Mouse (Mus musculus) forebrain, embryonic 12.5 days (tissue): ENCODE measurements around the gene Adamtsl4. TPM values are rescaled to one million over a fixed set of nuclear protein-coding genes. Genes with fewer than 3 reads are reported as not detected.
"Not testable (repeated sequence)": the region's sequence is repeated elsewhere in the genome, so short reads cannot be mapped to it uniquely, and the experiment has no call there.

ENCODE experiments used
- ATAC-seq: fragments of 200-750 bp; cut with Nextera tagmentation; 2 replicates; pipeline ENCODE4 v1.8.0; 2017; ENCODE audit warnings: moderate TSS enrichment; ENCODE audit not compliant: low FRiP score
- H3K27ac ChIP-seq: fragments of 300-500 bp; sonication (generic); 2 replicates; pipeline ENCODE4 v1.5.1; 2016; ENCODE audit warnings: mild to moderate bottlenecking
- H3K27me3 ChIP-seq: fragments of 300-500 bp; sonication (generic); 2 replicates; pipeline ENCODE4 v1.6.1; 2016; ENCODE audit warnings: mild to moderate bottlenecking
- H3K36me3 ChIP-seq: fragments of 300-500 bp; sonication (generic); replicated peaks from 2 replicates; pipeline ENCODE4 v1.6.1; 2016; ENCODE audit warnings: mild to moderate bottlenecking
- H3K4me1 ChIP-seq: fragments of 300-500 bp; sonication (generic); 2 replicates; pipeline ENCODE4 v1.6.1; 2016
- H3K4me2 ChIP-seq: fragments of 300-500 bp; sonication (generic); 2 replicates; pipeline ENCODE4 v1.6.1; 2016; ENCODE audit warnings: mild to moderate bottlenecking, moderate library complexity
- H3K4me3 ChIP-seq: fragments of 300-500 bp; sonication (generic); replicated peaks from 2 replicates; pipeline ENCODE4 v1.5.1; 2016; ENCODE audit warnings: mild to moderate bottlenecking
- H3K9ac ChIP-seq: fragments of 300-500 bp; sonication (generic); 2 replicates; pipeline ENCODE4 v1.6.1; 2016; ENCODE audit warnings: mild to moderate bottlenecking
- H3K9me3 ChIP-seq: fragments of 300-500 bp; sonication (generic); 2 replicates; pipeline ENCODE4 v1.6.1; 2016
- WGBS: fragments of 180-500 bp; shearing (Covaris S2); methylation state at CpG from one replicate; pipeline ENCODE4 v1.1.7; 2016; 5-methylcytosine and 5-hydroxymethylcytosine counted together
- polyA plus RNA-seq: library from polyadenylated mRNA; unstranded; fragments of >200 nt; fragmentation: Nextera tagmentation; extraction: Ambion mirVana; gene quantifications from 2 replicates; pipeline ENCODE4 v1.2.1, GENCODE M21; 2016

Gene Adamtsl4
- polyA plus RNA-seq, 1 experiment from 2014 or later = 1.1 TPM

GRCm38 (mm10) chr3:95662724-95663449 is 24.8 kb downstream of the Adamtsl4 start:
- Histone ChIP-seq H3K36me3 (peaks cover 52% of the 10 kb centered on the region), H3K27ac (no peak overlapping the region), H3K27me3 (no peaks in the 10 kb centered on the region), H3K4me2 (no peak overlapping the region), H3K9me3 (no peaks in the 10 kb centered on the region), H3K4me1 (peaks cover 50% of the 10 kb centered on the region), H3K9ac (no peak overlapping the region), H3K4me3 (no peak overlapping the region)
- no peak for ATAC-seq
- WGBS = 89% methylated on average over 7 of the region's 7 CpGs

GRCm38 (mm10) chr3:95661945-95662715 is 25.6 kb downstream of the Adamtsl4 start:
- H3K27ac ChIP-seq = no peak overlapping the region
- peak overlapping the region; percentile 19; the same call in 1 of the 2 replicates for H3K4me2 ChIP-seq
- 76% methylated on average over 7 of the region's 7 CpGs for WGBS
- ATAC-seq = no peak
- no peaks in the 10 kb centered on the region for H3K9me3 ChIP-seq
- peaks cover 49% of the 10 kb centered on the region for H3K4me1 ChIP-seq
- no peaks in the 10 kb centered on the region for H3K27me3 ChIP-seq
- H3K4me3 ChIP-seq = no peak overlapping the region
- H3K36me3 ChIP-seq = peaks cover 52% of the 10 kb centered on the region
- H3K9ac ChIP-seq = no peak overlapping the region

DNA sequence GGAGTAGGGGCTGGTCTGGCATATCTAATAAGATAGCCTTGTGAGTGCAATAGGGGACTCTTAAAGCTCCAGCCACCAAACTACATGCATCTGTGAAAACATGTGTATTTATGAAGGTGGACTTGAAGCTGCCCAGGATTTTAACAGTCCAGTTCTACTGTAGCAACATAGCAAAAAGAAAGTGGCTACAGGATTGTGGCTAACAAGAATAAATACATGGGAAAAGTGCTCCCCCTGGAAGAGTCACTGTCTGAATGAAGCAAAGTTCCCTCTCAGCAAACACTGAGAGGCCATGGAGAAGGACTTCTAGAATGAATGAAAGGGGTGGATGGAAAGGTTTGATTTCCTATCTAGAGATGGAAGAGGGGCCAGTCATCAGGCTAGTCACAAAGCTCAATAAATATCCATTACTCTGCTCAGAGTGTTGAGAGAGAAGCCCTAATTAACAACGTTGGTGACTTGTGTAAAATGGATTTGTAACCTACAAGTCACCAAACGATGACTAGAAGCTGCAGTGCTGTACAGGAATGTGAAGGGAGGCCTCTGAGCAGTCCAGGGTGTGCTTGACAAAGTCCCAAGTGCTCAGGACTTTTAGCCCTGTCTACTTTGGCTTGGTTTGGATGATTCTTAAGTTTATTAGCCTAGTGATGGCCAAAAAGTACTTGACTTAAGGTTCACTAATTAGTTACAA is 26.8 kb downstream of the Adamtsl4 start:
- Histone ChIP-seq H3K9me3 (no peaks in the 10 kb centered on the region), H3K36me3 (peaks cover 47% of the 10 kb centered on the region), H3K4me1 (peaks cover 49% of the 10 kb centered on the region), H3K27ac (no peak overlapping the region), H3K4me2 (peak overlapping the region; percentile 88), H3K4me3 (peak overlapping the region; percentile 94), H3K27me3 (no peaks in the 10 kb centered on the region), H3K9ac (peak overlapping the region; percentile 99)
- 67% methylated on average over 2 of the region's 2 CpGs for WGBS
- ATAC-seq = no peak

- Histone ChIP-seq H3K27me3 (no peaks in the 10 kb centered on the region), H3K36me3 (peaks cover 41% of the 10 kb centered on the region), H3K4me3 (peak overlapping the region; percentile 94), H3K9me3 (no peaks in the 10 kb centered on the region), H3K9ac (peak overlapping the region; percentile 99), H3K27ac (peak overlapping the region; percentile 98), H3K4me1 (peaks cover 49% of the 10 kb centered on the region), H3K4me2 (peak overlapping the region; percentile 88)
- no peak for ATAC-seq
- WGBS = 4% methylated on average over 8 of the region's 8 CpGs
These were observed 27.8 kb downstream of the Adamtsl4 start for GRCm38 (mm10) chr3:95659948-95660347.

- 0% methylated on average over 109 of the region's 113 CpGs for WGBS
- peak overlapping the region; percentile 94 for H3K4me3 ChIP-seq
- H3K9ac ChIP-seq = peak overlapping the region; percentile 99
- peaks cover 46% of the 10 kb centered on the region for H3K4me1 ChIP-seq
- no peaks in the 10 kb centered on the region for H3K9me3 ChIP-seq
- H3K27ac ChIP-seq = peak overlapping the region; percentile 98
- H3K4me2 ChIP-seq = peak overlapping the region; percentile 88
- peaks cover 32% of the 10 kb centered on the region for H3K36me3 ChIP-seq
- no peaks in the 10 kb centered on the region for H3K27me3 ChIP-seq
- peak; percentile 81 for ATAC-seq
These were observed 28.6 kb downstream of the Adamtsl4 start for GRCm38 (mm10) chr3:95658868-95659712.

DNA sequence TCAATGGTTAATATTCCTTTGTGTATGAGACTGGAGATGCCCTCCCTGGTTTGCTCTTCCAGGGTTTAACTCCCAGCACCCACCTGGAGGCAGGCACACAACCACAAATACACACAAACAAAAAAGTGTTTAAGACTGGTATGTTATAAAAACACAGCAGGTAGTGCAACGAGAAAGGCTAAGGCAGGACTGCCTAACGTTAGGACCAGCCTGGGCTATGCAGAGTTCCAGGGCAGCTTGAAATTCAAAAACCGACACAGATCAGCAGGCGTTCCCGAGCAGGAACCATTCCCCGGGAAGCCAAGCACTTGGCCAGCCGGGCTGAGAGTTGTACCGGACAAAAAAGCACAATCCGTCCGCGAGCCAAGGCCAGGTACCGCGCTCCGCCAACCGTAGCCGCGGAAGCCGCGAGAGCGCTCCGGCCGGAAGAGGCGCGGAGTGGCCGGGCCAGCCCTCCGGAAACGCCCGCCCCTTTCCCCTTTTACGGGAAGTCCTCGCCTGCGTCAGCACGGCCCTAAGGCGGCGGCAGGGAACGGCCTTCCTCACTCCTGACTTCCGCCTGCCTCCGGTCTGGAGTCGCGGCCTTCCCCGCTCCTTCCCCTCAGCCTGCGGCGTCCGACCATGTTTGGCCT is 29.4 kb downstream of the Adamtsl4 start, which contains the start of gene Mcl1:
Gene Mcl1, plus strand, starts transcription at position 553 of the 632 bp plus-strand sequence.
- peaks cover 44% of the 10 kb centered on the region for H3K4me1 ChIP-seq
- no peaks in the 10 kb centered on the region for H3K27me3 ChIP-seq
- H3K9me3 ChIP-seq = no peaks in the 10 kb centered on the region
- peak within 1 kb of the TSS; percentile 88 for H3K4me2 ChIP-seq
- H3K27ac ChIP-seq = peak within 1 kb of the TSS; percentile 98
- peak within 1 kb of the TSS; percentile 94 for H3K4me3 ChIP-seq
- ATAC-seq = peak; percentile 97
- under 1% methylated on average over 43 of the region's 43 CpGs for WGBS
- H3K9ac ChIP-seq = peak within 1 kb of the TSS; percentile 99
- peaks cover 25% of the 10 kb centered on the region for H3K36me3 ChIP-seq

GRCm38 (mm10) chr3:95657711-95658110 is 30.0 kb downstream of the Adamtsl4 start:
- 86% methylated on average over 3 of the region's 3 CpGs for WGBS
- H3K4me2 ChIP-seq = peak overlapping the region; percentile 88
- no peaks in the 10 kb centered on the region for H3K27me3 ChIP-seq
- H3K9ac ChIP-seq = peak overlapping the region; percentile 99
- no peaks in the 10 kb centered on the region for H3K9me3 ChIP-seq
- peaks cover 41% of the 10 kb centered on the region for H3K4me1 ChIP-seq
- peak overlapping the region; percentile 98; the same call in 1 of the 2 replicates for H3K27ac ChIP-seq
- peak overlapping the region; percentile 94 for H3K4me3 ChIP-seq
- peaks cover 18% of the 10 kb centered on the region for H3K36me3 ChIP-seq
- ATAC-seq = no peak

DNA sequence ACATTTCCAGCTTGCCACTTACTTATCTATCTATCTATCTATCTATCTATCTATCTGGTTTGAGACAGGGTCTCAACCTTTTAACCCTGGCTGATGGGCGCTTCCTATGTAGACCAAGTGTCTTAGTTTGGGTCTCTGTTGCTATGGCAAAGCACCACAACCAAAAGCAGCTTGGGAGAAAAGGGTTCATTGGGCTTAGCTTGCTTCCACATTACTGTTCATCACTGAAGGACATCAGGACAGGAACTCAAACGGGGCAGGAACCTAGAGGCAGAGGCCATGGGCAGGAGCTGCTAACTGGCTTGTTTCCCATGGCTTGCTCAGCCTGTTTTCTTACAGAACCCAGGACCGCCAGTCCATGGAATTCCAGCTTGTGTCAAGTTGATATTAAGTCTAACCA is 30.6 kb downstream of the Adamtsl4 start:
- Histone ChIP-seq H3K4me1 (peaks cover 35% of the 10 kb centered on the region), H3K9ac (no peak overlapping the region), H3K27ac (no peak overlapping the region), H3K27me3 (no peaks in the 10 kb centered on the region), H3K36me3 (peaks cover 12% of the 10 kb centered on the region), H3K4me2 (no peak overlapping the region), H3K9me3 (no peaks in the 10 kb centered on the region), H3K4me3 (no peak overlapping the region)
- ATAC-seq = no peak
- 86% methylated on average over 3 of the region's 3 CpGs for WGBS

- Histone ChIP-seq H3K4me3 (no peak overlapping the region), H3K4me1 (peaks cover 20% of the 10 kb centered on the region), H3K27me3 (no peaks in the 10 kb centered on the region), H3K9ac (no peak overlapping the region), H3K27ac (no peak overlapping the region), H3K4me2 (no peak overlapping the region), H3K9me3 (no peaks in the 10 kb centered on the region), H3K36me3 (no peaks in the 10 kb centered on the region)
- 87% methylated on average over 5 of the region's 5 CpGs for WGBS
- ATAC-seq = no peak
These were observed 32.3 kb downstream of the Adamtsl4 start for GRCm38 (mm10) chr3:95655437-95655836.

DNA sequence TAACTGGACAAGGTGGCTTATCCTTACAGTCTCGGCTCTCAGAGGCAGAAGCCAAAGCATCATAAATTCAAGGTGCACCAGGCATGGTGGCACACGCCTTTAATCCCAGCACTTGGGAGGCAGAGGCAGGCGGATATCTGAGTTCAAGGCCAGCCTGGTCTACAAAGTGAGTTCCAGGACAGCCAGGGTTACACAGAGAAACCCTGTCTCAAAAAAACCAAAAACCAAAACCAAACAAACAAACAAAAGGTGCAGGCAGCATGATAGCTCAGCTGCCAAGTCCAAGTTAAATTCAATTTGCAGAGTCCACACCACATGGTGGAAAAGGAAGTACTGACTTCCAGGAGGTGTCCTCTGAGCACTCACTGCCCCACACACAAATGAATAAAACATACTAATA is 33.3 kb downstream of the Adamtsl4 start:
- WGBS = 93% methylated on average over 3 of the region's 3 CpGs
- H3K36me3 ChIP-seq, H3K4me3 ChIP-seq, H3K4me2 ChIP-seq, ATAC-seq, H3K27me3 ChIP-seq, H3K27ac ChIP-seq, H3K9me3 ChIP-seq, H3K9ac ChIP-seq: not testable (repeated sequence)
- H3K4me1 ChIP-seq = peaks cover 16% of the 10 kb centered on the region

DNA sequence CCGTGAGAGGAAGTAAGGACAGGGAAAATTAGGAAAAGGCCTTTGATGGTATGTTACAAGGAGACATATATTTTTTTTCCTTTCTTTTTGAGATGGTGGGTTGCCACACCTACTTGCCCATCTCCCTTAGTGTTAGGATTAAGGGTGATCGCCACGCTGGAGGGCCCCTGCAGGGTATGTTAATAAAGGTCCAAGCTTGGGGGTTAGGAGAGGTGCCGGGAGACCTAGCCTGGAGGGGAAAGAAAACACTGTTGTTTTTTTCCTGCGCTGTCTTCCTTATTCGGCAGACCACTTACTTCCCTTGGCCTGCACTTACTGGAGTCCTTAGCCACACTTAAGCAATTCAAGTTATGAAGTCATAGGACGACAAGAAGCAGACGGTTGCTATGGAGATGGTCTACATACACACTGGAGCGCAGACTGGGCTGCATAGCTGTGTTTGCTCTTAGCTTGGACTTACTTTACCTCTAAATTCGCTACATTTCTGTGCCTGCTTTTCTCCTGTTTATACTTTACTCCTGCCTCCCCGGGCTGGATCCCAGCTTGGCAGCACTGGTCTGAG is 34.2 kb downstream of the Adamtsl4 start:
- Histone ChIP-seq H3K27me3 (no peaks in the 10 kb centered on the region), H3K4me3 (no peak overlapping the region), H3K4me2 (no peak overlapping the region), H3K27ac (no peak overlapping the region), H3K36me3 (no peaks in the 10 kb centered on the region), H3K9ac (no peak overlapping the region), H3K4me1 (peaks cover 16% of the 10 kb centered on the region), H3K9me3 (no peaks in the 10 kb centered on the region)
- WGBS = 18% methylated on average over 11 of the region's 11 CpGs
- no peak for ATAC-seq
